Mouse (Mus musculus) bone marrow, adult 2 months (tissue): ENCODE measurements around the gene Gfra4.

Experiments used
- CTCF ChIP-seq: fragments of 200-500 bp; IDR thresholded peaks from 2 replicates; pipeline ENCODE4 v1.5.1; 2011; ENCODE audit warnings: low read length, control low read depth; ENCODE audit not compliant: control insufficient read depth, insufficient read depth
- POLR2A ChIP-seq: fragments of 200-500 bp; IDR thresholded peaks from 2 replicates; pipeline ENCODE4 v1.6.1; 2011; ENCODE audit warnings: low read depth, mild to moderate bottlenecking, control low read depth, low read length, borderline replicate concordance; ENCODE audit not compliant: control insufficient read depth

GRCm38 (mm10) chr2:131061607-131062006 lies 18.7 kb upstream of the Gfra4 start:
- TF ChIP-seq CTCF (no peak), POLR2A (no peak)
